Mouse (Mus musculus) heart, embryonic 16.5 days (tissue): ENCODE data around the gene Ext2. TPM values are rescaled to one million over a fixed set of nuclear protein-coding genes. Genes with fewer than 3 reads are reported as not detected.
A peak's percentile ranks its signal among the peaks of the same experiment; 100 is the strongest.

Source experiments
- ATAC-seq: fragments of 200-750 bp; cut with Nextera tagmentation; replicated peaks from 2 replicates; pipeline ENCODE4 v1.8.0; 2017; ENCODE audit warnings: moderate number of reproducible peaks; ENCODE audit not compliant: insufficient read depth, low FRiP score; ENCODE audit errors: extremely low read depth
- H3K27ac ChIP-seq: fragments of 300-500 bp; sonication (generic); 2 replicates; pipeline ENCODE4 v1.5.1; 2014; ENCODE audit warnings: mild to moderate bottlenecking, low read length, control low read depth, moderate library complexity
- H3K27me3 ChIP-seq: fragments of 300-500 bp; sonication (generic); 2 replicates; pipeline ENCODE4 v1.6.1; 2014; ENCODE audit warnings: low read length, mixed read lengths; ENCODE audit not compliant: control insufficient read depth, insufficient read depth
- H3K36me3 ChIP-seq: fragments of 300-500 bp; sonication (generic); 2 replicates; pipeline ENCODE4 v1.6.1; 2014; ENCODE audit not compliant: control insufficient read depth, insufficient read depth
- H3K4me1 ChIP-seq: fragments of 300-500 bp; sonication (generic); 2 replicates; pipeline ENCODE4 v1.6.1; 2014; ENCODE audit warnings: low read length, mixed read lengths; ENCODE audit not compliant: control insufficient read depth, insufficient read depth
- H3K4me2 ChIP-seq: fragments of 300-500 bp; sonication (generic); 2 replicates; pipeline ENCODE4 v1.6.1; 2014; ENCODE audit warnings: low read depth, mild to moderate bottlenecking, control low read depth, low read length
- H3K4me3 ChIP-seq: fragments of 300-500 bp; sonication (generic); 2 replicates; pipeline ENCODE4 v1.5.1; 2014; ENCODE audit warnings: mild to moderate bottlenecking, control low read depth, low read length
- H3K9ac ChIP-seq: fragments of 300-500 bp; sonication (generic); 2 replicates; pipeline ENCODE4 v1.6.1; 2014; ENCODE audit warnings: low read length, control low read depth
- H3K9me3 ChIP-seq: fragments of 300-500 bp; sonication (generic); replicated peaks from 2 replicates; pipeline ENCODE4 v1.6.1; 2016; ENCODE audit warnings: low read length; ENCODE audit not compliant: control insufficient read depth
- whole genome bisulfite sequencing: fragments of 180-500 bp; shearing (Covaris S2); extraction: QIAGEN DNeasy Blood & Tissue Kit; methylation state at CpG from one replicate; pipeline ENCODE4 v1.1.7; 2014; 5-methylcytosine and 5-hydroxymethylcytosine counted together
- polyA plus RNA-seq: library from polyadenylated mRNA; unstranded; fragments of >200 nt; fragmentation: Nextera tagmentation; extraction: Ambion mirVana; gene quantifications from 2 replicates; pipeline ENCODE4 v1.2.1, GENCODE M21; 2015

Ext2 gene
- polyA plus RNA-seq, 1 experiment from 2014 or later = 70.1 TPM

DNA sequence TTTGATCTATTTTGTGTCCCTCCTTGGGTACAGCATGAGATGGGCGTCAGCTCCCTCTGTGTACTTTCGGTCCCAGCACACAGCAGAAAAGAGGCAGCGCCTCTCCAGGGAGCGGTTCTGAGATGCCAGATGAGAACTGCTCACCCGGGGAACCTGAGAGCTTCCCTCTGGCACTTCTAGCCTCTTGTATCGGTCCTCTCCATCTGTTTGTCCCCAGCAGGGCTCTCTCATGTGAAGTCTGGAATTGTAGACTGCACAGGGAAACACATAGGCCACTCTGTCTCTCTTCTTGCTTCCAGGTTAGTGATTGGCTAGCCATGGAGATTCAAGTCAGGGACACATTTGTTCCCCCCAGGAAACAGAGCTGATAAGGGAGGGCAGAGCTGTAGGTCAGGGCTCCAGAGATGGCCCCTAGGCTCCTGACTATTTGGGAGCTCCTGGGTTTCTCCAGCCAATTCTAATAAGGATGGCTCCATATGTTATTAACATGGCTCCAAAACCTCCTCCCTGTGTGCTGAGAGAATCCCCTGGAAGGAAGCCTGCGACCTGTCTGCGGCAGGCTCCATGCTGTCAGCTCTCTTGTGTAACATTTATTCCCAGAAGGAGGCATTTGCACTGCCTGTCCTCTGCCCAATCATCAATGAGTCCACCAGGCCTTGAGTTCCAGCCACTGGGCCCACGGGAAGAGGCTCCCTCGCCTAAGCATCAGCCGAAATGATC, 167.9 kb downstream of the Ext2 start:
- no peaks in the 10 kb centered on the region for H3K36me3 ChIP-seq
- 69% methylated on average over 11 of the region's 11 CpGs for WGBS
- no peak overlapping the region for H3K9ac ChIP-seq
- no peaks in the 10 kb centered on the region for H3K4me1 ChIP-seq
- H3K4me3 ChIP-seq = no peak overlapping the region
- H3K9me3 ChIP-seq = no peaks in the 10 kb centered on the region
- H3K4me2 ChIP-seq = no peak overlapping the region
- no peak for ATAC-seq
- H3K27me3 ChIP-seq = peaks cover 27% of the 10 kb centered on the region
- no peak overlapping the region for H3K27ac ChIP-seq

DNA sequence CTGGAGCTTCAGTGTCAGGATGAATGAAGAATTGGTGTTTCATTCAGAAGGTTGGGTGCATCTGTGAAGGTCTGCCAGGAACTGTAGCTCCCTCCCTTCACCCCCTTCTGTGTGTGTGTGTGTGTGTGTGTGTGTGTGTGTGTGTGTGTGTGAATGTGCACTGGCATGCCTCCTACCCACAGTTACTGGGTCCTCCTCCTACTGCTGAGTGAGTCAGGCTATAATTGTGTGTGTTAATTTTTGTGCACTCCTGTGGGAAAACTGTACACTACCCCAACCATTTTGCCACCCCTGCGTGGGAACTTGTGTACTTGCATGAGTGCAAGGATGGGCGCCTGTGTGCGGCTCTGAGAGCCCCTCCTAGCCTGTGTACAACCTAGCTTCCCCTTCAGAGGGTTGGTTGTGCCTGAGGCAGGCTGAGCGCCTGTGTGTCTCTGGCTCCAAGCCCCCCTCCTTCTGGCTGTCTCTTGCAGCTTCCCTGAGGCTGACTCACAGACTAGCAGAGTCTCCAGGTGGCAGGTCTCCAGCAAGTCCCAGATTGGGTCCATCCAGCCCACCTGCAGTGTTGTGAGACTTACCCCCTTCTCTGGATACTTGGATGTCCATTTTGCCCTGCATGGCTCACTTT, 173.0 kb downstream of the Ext2 start:
- WGBS = 51% methylated on average over 4 of the region's 4 CpGs

DNA sequence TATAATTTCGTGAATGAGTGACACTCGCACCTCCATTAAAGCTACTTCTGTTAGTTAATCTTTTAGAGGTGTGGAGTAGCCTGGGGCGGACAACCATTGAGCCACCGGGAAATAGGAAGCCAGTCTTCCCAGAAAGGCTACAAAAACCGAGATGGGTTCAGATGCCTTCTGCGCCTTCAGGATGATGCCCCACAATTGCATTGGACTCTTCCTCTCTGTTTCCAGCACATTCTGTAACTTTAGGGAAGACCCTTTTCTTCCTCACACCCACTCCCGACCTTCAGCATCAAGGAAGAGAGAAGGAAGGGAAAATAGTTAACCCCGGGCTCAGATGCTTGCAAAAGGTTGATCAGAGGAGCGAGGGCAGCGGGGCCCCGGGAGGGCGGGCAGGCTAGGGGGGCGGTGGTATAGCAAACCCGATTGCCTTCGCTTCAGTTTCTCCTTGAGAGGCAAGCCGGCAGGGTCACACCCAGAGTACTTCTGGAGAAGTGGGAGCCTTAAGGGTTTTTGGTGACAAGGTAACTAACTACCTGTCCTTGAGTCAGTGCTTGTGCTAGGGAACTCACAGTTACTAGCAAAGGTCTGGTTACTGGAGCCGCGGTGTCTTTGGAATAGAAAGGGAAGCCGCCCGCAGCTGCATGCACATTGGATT, 174.3 kb downstream of the Ext2 start:
- peaks cover 77% of the 10 kb centered on the region for H3K27me3 ChIP-seq
- no peak overlapping the region for H3K4me2 ChIP-seq
- no peak overlapping the region for H3K27ac ChIP-seq
- 6% methylated on average over 20 of the region's 20 CpGs for WGBS
- H3K4me3 ChIP-seq = no peak overlapping the region
- H3K9me3 ChIP-seq = no peaks in the 10 kb centered on the region
- H3K36me3 ChIP-seq = no peaks in the 10 kb centered on the region
- ATAC-seq = no peak
- H3K9ac ChIP-seq = no peak overlapping the region
- H3K4me1 ChIP-seq = peaks cover 9% of the 10 kb centered on the region

More for the DNA sequence above, 173.0 kb downstream of the Ext2 start:
- Histone ChIP-seq H3K9ac (no peak overlapping the region), H3K9me3 (no peaks in the 10 kb centered on the region), H3K36me3 (no peaks in the 10 kb centered on the region), H3K4me1 (0 out of 2 replicates have a peak, but pooled peaks cover 5% of the 10 kb centered on the region), H3K4me2 (no peak overlapping the region), H3K4me3 (no peak overlapping the region), H3K27ac (no peak overlapping the region), H3K27me3 (peaks cover 67% of the 10 kb centered on the region)
- no peak for ATAC-seq

DNA sequence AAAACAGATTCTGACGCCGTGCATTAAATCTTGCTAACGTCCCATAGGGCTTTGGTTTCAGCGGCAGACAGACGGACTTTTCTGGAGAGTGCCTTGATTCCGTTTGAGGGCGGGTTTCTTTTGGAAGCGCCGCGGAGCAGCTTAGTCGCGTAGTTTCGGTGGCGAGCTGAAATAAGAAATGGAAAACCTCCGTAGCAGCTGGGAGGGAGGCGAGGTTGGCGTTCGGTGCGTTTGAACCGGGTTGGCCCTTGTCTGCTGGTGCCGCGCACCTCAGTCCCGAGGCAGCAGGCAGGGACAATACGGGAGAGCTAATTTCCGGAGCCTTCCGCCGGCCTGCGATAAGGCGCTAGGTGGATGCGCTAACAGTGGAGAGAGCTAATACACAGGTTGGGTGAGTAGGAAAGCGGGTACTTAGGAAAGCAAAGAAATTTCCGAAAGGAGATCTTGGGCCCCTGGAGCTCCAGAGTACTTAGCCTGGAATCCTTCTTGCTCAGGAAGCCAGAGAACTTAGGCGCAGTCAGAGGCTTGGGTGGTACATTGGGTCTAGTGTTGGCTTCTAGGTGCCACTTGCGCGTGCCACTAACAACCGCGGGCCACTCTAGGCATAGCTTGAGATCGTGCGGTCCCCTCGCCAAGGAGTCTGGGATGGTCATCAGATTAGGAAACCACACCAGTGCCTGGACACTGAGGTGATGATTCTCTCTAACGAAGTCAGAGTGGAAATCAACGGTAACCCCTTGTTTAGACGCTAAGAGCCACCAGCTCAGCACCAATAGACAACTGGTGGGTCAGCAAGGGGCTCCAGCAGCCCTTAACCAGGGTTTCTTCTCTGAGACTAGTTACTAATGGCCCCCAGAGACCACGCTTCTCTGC, 175.1 kb downstream of the Ext2 start:
- Histone ChIP-seq H3K27ac (no peak overlapping the region), H3K4me3 (peak overlapping the region; percentile 31), H3K27me3 (peaks cover 81% of the 10 kb centered on the region), H3K4me2 (peak overlapping the region; percentile 51), H3K9ac (no peak overlapping the region), H3K9me3 (no peaks in the 10 kb centered on the region), H3K4me1 (peaks cover 15% of the 10 kb centered on the region), H3K36me3 (no peaks in the 10 kb centered on the region)
- no peak for ATAC-seq
- WGBS = 2% methylated on average over 44 of the region's 44 CpGs

DNA sequence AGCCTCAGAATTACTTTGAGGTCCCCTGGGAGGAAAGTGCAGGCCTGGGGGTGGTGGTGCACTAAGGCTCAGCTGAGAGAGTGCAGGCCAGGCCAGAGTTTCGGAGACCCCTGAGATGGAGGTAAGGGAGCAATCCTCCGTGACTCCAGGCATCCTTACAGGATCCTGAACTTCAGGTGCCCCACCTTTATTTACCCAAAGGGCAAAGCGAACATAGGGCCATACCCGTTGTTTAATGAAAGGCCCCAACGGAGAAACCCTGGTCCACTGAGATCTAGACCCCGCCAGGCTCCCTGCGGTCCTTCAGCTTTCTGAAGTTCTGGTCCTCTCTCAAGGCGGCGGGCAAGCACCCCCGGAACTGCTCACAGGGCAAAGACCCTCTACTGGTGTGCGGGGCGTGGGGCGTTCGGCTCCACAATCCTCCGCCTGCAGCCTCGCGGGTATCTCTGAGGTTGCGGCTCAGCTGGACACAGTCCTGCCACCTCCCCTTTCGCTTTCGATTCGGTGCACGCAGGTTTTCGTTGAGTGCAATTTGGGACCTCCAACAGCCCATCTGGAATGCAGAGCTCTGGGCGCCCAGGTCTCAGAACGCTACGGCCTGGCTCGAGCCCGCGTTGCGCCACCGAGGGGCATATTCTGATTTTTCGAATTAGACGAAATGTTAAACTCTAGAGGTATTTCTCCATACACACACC, 176.6 kb downstream of the Ext2 start:
- Histone ChIP-seq H3K27ac (no peak overlapping the region), H3K4me2 (peak overlapping the region; percentile 50), H3K9ac (no peak overlapping the region), H3K9me3 (no peaks in the 10 kb centered on the region), H3K27me3 (peaks cover 83% of the 10 kb centered on the region), H3K4me1 (peaks cover 17% of the 10 kb centered on the region), H3K4me3 (peak overlapping the region; percentile 40), H3K36me3 (no peaks in the 10 kb centered on the region)
- ATAC-seq = no peak
- WGBS = 19% methylated on average over 33 of the region's 33 CpGs

DNA sequence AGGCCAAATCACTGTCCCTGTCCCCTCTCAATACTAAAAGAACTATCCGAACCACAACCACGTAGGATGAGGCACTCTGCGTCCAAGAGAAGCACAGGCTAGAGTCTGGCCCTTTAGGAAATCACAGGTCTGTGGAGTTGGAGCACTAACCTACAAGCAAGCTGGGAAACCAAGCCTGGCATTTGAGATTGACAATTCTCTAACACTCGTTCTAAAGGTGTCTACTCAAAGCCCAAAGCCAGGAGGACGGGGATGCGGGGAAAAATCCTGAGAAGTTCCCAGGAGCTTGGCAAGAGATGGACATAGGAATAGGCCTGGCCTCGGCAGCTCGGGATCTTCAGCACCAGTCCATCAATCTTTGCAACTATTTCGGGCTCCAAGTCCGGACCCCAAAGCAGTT, 177.2 kb downstream of the Ext2 start:
- peaks cover 17% of the 10 kb centered on the region for H3K4me1 ChIP-seq
- 52% methylated on average over 10 of the region's 10 CpGs for WGBS
- H3K27ac ChIP-seq = no peak overlapping the region
- no peak for ATAC-seq
- no peak overlapping the region for H3K4me3 ChIP-seq
- H3K27me3 ChIP-seq = peaks cover 83% of the 10 kb centered on the region
- H3K9ac ChIP-seq = no peak overlapping the region
- H3K36me3 ChIP-seq = no peaks in the 10 kb centered on the region
- H3K4me2 ChIP-seq = no peak overlapping the region
- no peaks in the 10 kb centered on the region for H3K9me3 ChIP-seq

DNA sequence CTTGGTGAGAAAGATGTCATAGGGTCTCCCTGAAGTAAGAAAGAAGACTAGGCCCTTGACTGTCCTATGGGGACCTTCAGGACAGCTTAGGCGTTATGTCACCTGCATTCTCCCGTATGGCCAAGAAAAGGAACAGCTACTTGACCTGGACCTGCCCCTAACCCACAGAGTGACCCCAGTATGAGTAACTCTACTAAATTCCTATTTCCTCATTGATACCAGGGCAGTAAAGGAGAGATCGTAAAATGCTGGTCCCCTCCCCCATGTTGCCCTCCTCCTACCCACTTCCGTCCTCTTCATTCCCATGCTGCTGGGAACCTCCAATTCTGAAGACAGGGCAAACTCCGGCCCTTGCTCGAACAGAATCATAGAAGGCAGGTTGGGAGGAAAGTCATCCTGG, 177.6 kb downstream of the Ext2 start:
- ATAC-seq = no peak
- H3K4me3 ChIP-seq = no peak overlapping the region
- 58% methylated on average over 6 of the region's 6 CpGs for WGBS
- H3K9ac ChIP-seq = no peak overlapping the region
- no peak overlapping the region for H3K27ac ChIP-seq
- H3K4me1 ChIP-seq = peaks cover 17% of the 10 kb centered on the region
- no peaks in the 10 kb centered on the region for H3K36me3 ChIP-seq
- H3K27me3 ChIP-seq = peaks cover 83% of the 10 kb centered on the region
- no peak overlapping the region for H3K4me2 ChIP-seq
- H3K9me3 ChIP-seq = no peaks in the 10 kb centered on the region

DNA sequence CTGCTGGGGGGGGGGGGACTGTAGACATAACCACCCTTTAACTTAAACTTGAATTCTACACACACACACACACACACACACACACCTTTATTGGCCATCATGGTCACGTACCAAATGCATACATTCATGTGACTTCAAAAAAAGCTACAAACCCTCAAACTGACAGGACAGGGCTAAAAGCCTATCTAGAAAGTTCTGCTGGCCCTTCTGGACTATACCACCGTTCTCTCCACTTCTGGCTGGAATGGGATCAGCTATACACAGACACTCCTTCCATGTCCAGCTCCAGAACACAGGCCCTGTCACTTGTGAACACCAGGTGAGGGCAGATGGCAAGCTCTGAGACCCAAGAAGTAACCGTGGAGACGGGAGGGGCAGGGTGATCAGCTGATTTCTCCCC, 178.1 kb downstream of the Ext2 start:
- Histone ChIP-seq H3K36me3 (no peaks in the 10 kb centered on the region), H3K9ac (no peak overlapping the region), H3K4me2 (no peak overlapping the region)

More for the DNA sequence above, 178.1 kb downstream of the Ext2 start:
- H3K27me3 ChIP-seq = peaks cover 83% of the 10 kb centered on the region
- no peak for ATAC-seq
- H3K4me1 ChIP-seq = peaks cover 17% of the 10 kb centered on the region
- H3K27ac ChIP-seq = no peak overlapping the region
- 70% methylated on average over 4 of the region's 4 CpGs for WGBS
- H3K9me3 ChIP-seq = no peaks in the 10 kb centered on the region
- no peak overlapping the region for H3K4me3 ChIP-seq
